Mouse (Mus musculus) liver, postnatal 0 days (tissue): Measurements from ENCODE around the gene Tmem104.

ENCODE experiments used
- CTCF ChIP-seq: sonication (generic); IDR thresholded peaks from 2 replicates; pipeline ENCODE4 v1.5.1; 2016; ENCODE audit warnings: antibody characterized with exemption, low read depth
- EP300 ChIP-seq: IDR thresholded peaks from 2 replicates; pipeline ENCODE4 v1.6.1; 2016; ENCODE audit warnings: antibody characterized with exemption, low read depth, mild to moderate bottlenecking

- TF ChIP-seq CTCF (no peak), EP300 (peak; percentile 57; the same call in 1 of the 2 replicates)
These were observed 20.5 kb upstream of the Tmem104 start for GRCm38 (mm10) chr11:115166776-115167175.
